Mouse (Mus musculus): ENCODE measurements around the gene Arf3.
A peak's percentile ranks its signal among the peaks of the same experiment; 100 is the strongest.
"Not testable (repeated sequence)": the region's sequence is repeated elsewhere in the genome, so short reads cannot be mapped to it uniquely, and the experiment has no call there.

Gene Arf3

DNA sequence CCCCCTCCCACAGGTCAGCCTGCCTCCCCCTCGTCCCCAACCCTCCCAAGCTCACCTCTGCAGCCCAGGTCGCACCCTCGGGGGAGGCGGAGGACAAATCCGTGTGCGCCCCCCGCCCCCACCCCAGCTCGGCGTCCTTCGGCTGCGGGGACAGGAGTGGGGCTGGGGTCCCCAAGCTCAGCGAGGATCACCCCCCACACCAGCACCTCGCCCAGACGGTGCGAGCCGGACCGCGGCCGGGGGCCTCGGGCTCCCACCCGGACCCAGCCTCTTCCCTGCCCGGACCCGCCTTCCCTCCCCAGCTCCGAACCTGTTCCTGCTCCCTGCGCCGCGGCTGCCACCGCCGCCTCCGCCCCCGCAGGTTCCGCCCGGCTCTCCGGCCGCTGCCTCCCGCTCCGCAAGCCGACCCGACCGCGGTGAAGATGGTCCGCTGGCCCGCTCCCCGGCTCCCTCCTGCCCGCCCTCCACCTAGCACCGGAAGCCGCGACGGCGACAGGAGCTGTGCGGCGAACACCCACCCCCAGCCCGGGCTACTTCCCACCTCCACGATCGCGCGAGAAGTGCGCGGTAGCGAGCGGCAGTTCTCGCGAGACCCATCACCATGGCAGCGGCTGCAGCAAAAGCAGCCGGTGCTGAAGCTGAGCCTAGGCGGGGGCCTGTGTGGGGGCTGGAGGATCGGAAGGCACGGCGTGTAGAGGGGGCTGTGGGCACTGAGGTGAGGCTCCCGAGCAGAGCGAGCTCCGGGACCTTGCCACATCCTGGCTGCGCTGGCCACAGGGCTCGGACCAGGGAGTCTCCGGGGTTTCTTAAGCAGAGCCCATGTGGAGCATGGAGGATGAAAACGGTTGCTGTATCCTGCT is at the start of gene Arf3:
Gene Arf3, minus strand, starts transcription at position 545 of the 860 bp plus-strand sequence.
- DNase-seq (ENCODE audit: low spot score), result peak; percentile 98

DNA sequence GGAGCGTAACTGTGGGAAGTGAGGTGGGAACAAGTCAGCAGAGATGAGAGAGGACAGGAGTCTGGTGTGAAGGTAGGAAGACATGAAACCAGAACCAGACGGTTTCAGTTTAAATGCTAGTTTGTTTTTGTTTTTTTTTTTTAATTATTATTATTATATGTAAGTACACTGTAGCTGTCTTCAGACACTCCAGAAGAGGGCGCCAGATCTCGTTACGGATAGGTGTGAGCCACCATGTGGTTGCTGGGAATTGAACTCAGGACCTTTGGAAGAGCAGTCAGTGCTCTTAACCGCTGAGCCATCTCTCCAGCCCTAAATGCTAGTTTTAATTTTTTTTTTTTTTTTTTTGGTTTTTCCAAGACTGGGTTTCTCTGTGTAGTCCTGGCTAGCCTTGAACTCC is 47.2 kb upstream of the Arf3 start:
- DNase-seq (ENCODE audit: low spot score), result not testable (repeated sequence)

DNA sequence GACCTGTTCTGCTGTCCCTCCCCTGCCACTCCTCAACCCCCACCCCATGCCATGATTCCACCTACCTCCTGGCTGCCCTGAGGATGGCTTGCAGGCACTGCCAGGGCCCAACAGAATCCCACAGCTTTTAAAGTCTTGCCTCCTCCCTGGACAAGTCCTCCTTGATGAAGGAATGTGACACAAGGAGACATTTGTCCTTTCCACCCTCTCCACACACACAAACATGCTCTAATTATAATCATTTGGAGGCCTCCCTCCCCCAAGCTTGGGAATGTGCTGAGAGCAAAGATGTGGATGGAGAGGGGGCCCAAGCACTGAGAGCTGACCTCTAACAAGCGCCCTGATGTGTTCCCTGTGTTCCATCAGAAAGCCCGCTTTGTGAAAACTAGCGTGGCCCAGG is 46.4 kb upstream of the Arf3 start, which contains the start of gene Ddn:
Gene Ddn, minus strand, starts transcription at position 101 of the 400 bp plus-strand sequence.
- DNase-seq (ENCODE audit: low spot score), result no peak

DNA sequence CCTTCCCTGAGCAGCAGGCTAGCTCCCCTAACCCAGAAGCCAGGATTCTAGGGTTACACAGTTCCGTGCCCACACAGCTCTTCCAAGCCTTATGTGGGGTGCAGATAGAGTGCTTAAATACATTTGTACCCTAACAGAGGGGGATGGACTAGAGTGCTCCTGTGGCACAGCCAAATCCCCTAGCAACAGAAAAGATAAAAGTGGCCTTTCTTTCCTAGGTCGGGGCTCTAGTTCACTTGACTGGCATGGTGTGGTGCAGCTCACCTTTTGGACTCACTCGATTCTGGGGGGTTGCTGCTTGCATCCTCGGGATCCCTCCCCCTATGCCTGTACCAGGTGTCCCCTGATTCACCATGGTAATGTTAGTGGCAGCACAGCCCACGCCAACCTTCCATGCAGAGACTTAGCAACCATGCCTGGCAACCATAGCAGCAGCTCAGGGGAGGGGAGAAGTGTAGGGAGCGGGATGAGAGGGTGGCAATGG is 45.7 kb upstream of the Arf3 start:
- no peak for DNase-seq (ENCODE audit: low spot score)

DNA sequence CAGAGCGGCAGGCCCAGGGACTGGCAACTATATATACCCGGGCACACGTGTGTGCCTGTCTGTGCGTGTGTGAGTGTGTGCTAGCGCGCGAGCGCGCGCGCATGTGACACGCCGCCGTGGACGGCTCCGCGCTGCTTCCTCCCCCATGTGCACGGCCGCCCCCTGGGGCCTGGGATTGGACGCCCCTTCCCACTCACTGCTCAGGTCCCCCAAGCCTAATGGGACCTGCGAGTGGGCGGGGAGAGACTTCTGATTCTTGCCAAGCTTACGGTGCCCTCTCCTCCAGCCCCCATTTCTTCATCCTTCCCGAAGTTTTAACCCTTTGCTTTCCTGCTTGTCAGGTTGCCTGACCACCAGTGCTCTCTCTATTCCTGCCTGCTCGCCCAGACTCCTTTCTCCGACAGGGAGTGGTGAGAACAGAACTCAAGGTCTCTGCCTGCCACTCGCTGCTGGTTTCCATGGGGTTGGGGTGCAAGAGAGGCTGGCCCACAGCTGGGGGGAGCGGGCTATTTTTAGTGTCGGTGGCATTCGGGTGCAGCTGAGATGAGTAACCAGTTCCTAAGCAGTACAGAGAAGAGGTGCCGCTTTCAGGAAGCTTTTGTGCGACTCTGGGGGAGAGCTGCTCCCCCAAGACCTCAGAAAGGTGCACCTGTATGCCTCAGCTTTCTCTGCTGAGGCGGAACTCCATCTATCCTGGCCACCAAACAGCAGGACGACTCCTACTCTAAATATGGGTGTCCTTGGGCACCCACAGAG is 45.1 kb upstream of the Arf3 start:
- DNase-seq (ENCODE audit: low spot score), result no peak

DNA sequence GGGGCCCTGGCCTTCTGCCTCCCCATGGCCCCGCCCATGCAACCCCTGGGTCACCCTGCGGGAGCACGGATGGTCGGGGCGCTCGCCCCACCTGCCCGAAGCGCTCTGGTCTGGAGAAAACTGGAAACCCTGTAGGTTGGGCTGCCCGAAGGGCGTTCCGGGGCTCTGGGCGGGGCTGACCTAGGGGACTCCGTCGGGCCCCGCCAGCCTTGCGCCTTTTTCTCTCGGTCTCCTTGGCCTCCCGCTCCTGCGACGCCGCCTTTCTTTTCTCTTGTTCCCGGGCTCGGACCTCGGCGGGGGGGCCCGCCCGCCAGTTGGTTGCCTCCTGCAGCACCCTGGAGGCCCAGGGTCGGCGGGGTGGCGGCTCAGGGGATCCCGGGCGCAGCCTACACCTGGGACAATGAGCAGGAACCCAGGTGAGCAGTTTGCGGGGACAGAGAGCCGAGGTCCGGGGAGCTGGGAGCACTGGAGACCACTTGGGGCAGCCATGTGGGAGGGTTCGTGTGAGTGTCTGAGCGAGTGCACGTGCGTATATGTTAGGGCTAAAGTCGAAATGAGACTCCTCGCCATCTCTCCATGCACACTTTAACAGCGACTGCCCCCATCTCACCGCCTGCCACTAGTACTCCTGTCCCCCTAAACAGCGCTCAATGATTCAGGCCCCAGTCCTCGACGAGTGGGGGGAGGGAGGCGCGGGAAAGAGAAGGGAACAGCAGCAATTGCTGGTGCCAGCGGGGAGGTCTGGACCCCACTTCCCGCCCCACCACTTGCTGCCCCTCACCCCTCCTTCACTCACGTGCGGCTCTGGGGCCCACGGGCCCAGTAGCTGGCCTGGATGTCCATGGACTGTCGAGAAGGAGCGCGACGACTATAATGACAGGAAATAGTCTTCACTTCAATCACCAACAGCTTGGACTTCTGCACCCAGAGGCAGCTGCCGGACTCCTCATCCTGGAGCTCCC is 44.1 kb upstream of the Arf3 start:
- DNase-seq (ENCODE audit: low spot score), result no peak

DNA sequence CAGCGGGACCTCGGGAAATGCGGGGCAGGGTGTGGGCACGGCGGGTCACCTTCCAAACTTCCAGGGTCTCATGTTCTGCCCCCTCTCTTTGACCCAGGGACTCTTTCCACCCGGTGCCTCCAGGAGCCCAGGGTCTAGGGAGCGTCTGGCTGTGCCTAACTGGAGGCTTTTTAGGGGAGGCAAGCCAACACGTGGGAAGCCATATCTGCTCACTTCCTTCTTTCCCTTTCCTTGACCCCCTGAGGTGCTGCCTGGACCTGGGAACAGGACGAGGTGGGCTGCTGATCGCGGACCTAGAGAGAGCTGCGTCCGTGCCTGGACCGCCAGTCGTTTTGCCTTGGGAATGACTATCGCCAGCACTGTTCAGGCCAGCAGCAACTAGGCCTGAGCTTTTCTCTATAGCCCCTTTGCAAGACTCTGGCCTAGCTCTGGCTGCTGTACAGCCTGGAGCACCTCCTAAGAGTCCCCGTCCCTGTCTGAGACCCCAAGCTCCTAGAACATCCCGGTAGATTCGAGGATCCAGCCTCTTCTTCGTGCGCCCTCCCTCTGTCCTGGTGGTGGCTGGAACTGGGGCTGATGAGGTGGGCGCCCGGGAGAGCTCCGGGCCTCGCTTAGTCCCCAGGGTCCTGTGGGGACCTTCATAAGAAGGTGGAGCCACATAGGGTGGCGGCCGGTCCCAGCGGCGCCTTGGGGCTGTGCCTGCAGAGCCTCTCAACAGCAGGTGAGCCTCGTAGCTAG is 43.2 kb upstream of the Arf3 start:
- DNase-seq (ENCODE audit: low spot score), result no peak

DNA sequence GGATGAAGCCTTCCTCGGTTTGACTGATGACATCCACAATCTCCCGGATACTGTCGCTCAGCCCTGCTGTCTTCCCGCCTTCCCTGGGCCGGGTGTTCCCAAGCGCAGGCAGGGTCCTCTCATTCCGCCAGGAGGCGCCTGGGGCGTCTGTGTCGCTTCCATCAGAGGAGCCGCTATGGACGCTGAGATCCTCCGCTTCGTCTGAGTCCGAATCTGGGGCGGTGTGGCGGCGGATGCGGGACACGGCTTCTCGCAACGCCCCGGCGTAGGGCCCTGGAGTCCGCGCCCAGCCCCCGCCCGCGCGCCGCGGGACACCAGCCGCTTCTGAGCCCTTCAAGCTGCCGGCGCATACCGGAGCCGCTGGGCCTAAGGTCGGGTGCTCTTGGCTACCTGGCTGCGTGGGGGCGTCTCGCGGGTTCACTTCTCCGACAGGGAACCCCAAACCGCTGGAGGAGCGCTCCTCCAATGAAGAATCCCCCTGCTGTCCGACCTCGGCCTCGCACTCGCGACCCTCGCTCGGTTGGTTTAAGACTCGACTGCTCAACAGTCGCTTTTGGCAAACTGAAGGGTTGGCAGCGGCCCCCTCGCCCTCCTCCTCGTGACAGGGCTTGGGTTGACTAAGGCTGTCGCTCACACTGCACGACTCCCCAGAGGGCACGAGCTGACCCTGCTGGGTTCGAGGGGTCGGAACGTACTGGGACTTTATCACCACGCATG is 42.5 kb upstream of the Arf3 start:
- DNase-seq (ENCODE audit: low spot score), result peak; percentile 84

DNA sequence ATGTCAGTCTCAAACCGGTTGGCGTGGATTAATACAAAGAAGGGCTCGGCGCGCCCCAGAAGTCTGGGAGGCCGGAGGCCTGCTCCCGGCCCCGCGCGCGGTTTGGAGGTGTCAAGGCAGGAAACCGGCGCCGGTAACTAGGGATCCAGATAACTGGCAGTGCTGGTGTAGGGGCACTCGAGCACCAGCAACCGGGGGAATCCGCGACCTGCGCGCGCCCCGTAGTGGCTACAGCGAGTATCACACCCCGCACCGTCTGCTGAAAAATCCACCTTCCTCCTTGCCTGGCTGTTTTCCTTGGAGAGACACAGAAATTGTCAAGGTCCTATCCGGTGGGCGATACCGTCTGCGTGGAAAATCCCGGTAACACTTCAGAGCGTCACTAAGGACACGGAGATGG is 41.0 kb upstream of the Arf3 start:
- DNase-seq (ENCODE audit: low spot score), result peak; percentile 92

DNA sequence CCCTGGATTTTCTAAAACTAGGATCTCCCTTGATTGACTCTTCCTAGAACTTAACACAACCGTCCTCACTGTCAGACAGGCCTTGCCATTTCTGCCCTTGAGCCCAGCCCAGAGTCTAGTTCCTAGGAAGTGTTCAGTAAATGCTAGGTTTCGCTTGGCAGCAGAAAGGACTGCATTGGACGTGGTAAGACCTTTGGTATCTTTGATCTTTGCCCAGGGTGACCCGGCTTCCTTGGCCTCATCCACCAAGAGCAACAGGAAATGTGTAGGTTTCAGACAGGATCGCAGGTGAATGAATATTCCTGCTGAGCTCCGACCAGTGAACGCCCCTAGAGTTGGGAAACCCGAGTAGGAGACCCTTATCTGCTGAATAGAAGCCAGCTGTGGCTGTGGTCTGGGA is 39.9 kb upstream of the Arf3 start:
- no peak for DNase-seq (ENCODE audit: low spot score)

DNA sequence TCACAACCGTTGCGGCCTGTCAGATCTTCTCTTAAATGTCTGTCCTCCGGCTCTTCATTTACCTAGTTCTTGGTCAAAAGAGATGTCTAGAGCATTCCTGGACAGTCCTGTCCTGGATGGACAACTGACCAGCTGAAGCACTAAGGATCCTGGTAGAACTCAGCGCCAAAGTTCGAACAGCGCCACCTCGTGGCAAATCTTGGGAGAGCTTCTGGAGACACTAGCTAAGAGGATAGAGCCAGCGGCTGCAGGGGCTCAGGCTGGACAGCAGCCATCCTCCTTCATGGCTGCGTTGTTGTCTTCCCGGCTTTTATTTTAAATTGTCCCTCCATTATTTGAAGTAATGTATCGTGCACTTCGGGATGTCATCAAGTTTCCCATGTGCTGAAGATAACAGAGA is 36.4 kb upstream of the Arf3 start:
- DNase-seq (ENCODE audit: low spot score), result peak; percentile 97

DNA sequence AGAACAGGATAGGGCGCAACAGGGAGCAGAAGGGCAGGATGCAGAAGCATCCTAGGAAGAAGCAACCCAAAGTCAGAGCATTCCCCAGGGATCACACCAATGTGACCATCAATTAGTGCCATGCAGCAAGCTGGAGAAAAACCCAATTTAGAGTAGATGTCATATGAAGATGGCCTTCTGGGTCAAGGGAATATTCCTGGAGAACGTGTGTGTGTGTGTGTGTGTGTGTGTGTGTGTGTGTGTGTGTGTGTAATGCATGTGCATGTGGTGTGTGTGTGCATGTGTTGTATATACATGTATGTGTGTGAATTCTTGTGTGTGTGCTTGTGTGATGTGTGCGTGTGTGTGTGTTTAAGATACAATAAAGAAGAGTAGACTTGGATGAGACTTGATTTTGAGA is 35.9 kb upstream of the Arf3 start:
- no peak for DNase-seq (ENCODE audit: low spot score)

DNA sequence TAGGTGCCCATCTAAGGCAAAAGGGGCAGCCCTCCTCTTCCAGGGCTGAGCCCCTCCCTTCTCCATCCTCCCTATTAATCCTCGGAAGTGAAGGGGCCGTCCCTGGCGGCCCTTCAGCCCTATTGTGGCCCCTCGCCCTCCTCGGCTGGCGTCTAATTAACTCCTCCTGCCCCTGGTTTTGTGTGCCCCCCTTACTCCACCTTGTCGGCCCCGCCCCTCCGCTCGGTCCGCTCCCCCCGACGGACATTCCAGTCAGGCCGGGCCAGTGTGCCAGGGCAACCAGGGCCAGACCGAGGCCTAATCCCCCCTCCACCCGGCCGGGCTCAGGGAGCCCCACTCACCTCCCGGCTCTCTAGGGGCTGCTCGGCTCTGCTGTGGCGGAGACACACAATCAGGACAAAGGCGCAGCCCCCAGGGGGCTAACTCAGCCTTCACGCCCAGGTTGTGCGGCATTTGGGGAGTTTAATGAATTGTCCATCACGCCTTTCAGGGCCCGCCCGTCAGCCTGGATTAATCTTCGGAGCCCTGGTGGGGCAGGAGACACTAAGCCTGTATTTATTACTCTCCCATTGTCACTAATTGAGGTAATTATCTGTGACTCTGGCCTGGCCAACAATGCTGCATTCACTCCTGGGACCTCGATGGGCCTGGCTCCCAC is 35.0 kb upstream of the Arf3 start:
- peak; percentile 80 for DNase-seq (ENCODE audit: low spot score)

DNA sequence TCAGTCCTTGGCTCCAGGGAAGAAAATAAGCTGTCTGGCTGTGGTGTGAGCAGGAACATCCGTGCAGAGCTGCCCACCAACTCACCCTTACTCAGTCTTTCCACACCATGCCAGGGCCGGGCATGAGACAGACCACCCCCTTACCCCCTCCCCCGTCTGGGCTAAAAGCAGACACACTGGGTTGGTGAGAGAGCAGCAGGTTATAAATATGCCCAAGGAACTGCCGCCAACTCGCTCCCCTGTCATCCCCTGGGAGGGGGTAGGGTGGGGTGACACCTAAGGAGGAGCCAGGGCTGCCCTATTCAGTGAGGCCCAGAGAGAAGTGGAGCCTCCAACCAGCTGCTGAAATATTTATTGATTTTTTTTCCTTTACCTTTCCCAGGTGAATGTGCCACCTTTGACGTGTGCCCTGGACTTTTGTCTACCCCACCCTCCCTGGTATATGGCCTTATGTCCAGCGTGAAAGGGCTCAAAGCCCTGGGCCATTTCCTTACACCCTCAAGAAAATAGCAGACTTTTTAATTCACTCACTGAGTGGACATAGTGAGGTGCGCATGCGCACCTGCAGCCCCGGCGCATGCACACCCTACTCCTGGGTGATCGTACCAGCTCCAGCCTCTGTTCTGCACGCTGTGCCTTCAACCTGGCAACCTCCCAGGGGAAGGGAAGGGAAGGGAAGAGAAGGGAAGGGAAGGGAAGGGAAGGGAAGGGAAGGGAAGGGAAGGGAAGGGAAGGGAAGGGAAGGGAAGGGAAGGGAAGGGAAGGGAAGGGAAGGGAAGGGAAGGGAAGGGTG is 34.0 kb upstream of the Arf3 start:
- no peak for DNase-seq (ENCODE audit: low spot score)

DNA sequence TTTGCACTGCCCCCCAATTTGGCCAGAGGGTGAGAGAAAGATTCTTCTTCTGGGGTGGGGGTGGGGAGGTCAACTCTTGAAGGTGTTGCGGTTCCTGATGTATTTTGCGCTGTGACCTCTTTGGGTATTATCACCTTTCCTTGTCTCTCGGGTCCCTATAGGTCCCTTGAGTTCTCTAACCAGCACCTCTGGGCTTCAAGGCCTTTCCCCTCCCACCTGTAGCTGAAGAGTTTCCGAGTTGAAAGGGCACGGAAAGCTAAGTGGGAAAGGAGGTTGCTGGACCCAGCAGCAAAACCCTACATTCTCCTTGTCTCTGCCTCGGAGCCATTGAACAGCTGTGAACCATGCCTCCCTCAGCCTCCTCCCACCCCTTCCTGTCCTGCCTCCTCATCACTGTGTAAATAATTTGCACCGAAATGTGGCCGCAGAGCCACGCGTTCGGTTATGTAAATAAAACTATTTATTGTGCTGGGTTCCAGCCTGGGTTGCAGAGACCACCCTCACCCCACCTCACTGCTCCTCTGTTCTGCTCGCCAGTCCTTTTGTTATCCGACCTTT is 30.2 kb upstream of the Arf3 start:
- DNase-seq (ENCODE audit: low spot score), result no peak

DNA sequence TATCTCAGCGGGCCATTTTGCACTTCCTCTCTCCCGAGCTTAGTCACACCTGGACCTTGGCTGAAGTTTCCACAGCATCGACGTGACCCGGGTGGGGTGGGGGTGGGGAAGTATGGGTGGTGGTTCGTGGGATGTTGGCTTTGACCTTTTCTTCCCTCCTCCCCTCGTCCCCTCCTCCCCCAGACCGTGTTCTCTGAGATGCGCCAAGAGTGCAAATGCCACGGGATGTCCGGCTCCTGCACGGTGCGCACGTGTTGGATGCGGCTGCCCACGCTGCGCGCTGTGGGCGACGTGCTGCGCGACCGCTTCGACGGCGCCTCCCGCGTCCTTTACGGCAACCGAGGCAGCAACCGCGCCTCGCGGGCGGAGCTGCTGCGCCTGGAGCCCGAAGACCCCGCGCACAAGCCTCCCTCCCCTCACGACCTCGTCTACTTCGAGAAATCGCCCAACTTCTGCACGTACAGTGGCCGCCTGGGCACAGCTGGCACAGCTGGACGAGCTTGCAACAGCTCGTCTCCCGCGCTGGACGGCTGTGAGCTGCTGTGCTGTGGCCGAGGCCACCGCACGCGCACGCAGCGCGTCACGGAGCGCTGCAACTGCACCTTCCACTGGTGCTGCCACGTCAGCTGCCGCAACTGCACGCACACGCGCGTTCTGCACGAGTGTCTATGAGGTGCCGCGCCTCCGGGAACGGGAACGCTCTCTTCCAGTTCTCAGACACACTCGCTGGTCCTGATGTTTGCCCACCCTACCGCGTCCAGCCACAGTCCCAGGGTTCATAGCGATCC is 29.4 kb upstream of the Arf3 start:
- DNase-seq (ENCODE audit: low spot score), result no peak

DNA sequence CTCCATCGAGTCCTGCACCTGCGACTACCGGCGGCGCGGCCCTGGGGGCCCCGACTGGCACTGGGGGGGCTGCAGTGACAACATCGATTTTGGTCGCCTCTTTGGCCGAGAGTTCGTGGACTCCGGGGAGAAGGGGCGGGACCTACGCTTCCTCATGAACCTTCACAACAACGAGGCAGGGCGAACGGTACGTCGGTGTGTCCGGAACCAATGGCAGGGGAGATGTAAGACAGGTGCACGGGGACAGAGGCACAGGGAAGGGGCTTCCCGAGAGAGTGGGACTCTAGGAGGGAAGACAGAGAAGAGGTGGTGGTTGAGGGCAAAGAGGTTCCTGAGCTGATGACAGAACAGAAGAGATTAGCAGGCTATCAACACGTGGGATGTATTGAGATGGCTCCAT is 28.8 kb upstream of the Arf3 start:
- DNase-seq (ENCODE audit: low spot score), result no peak

DNA sequence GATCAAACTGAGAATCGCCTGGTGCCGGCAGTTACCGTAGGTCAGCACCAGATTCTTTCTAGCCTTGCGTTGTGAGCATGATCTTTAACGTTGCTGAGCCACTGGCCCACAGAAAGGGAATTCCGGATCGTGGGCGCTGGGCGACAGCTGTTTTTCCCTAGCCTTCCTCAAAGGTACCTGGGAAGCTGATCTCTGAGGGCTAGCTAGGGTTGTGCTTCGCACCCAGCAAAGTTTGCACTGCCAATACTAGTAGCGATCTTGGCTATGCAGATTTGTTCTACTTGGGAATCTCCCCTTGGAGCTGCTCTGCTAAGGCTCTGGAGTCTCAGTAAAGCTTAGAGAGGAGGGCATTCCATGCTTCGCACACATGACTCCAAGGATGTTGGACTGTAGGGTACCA is 28.2 kb upstream of the Arf3 start:
- no peak for DNase-seq (ENCODE audit: low spot score)
